In the genomic region with DNA sequence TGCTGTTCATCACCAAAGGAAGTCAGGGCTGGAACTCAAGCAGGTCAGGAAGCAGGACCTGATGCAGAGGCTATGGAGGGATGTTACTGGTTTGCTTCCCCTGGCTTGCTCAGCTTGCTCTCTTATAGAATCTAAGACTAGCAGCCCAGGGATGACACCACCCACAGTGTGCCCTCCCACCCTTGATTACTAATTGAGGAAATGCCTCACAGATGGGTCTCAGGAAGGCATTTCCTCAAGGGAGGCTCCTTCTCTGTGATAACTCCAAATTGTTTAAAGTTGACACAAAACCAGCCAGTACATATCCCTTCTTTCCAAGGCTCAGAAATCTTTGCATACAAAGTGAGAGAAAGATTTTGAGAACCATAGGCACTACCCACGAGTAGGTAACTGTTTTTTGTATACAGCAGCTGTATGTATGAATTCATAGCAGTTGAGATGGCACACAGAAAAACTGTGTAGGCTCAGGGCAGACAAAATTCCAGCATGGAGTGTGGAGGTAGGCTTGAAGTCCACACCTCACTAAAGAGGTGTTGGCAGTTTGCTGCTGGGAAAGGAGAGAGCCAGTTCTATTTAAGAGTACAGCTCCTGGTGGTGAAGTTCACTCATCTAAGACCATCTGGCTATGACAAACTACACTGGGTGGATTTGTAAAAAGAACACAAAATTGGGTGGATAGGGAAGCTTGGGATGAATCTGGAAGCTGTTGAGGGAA, we compare ENCODE assay signal across 25 mouse cellular contexts.
A peak's percentile ranks its signal among the peaks of the same experiment; 100 is the strongest.
DNase-seq lines count a peak whose midpoint lies in the region; TF ChIP-seq lines count a peak whose summit lies in the region.
"Had no signal": no experiment of that assay in that cellular context is flagged by ENCODE, and none has a peak within 500 bp of the region (broad histone marks: within the 10 kb centered on the region; RNA-seq: fewer than 3 reads in every experiment).

No protein-coding gene starts in this region.

- H3K4me3 ChIP-seq in left cerebral cortex, adult 2 months, result no peak overlapping the region
- H3K4me3 ChIP-seq: embryonic facial prominence, embryonic 13.5 days; forebrain, embryonic 10.5 days; forebrain, embryonic 15.5 days; hindbrain, embryonic 13.5 days; limb, embryonic 13.5 days; lung, embryonic 15.5 days; midbrain, embryonic 12.5 days; myocyte; neural tube, embryonic 12.5 days had no signal

- peak overlapping the region; percentile 38; the same call in 1 of the 2 replicates for H3K27ac ChIP-seq in left cerebral cortex, adult 2 months
- H3K27ac ChIP-seq: embryonic facial prominence, embryonic 13.5 days; forebrain, embryonic 10.5 days; forebrain, embryonic 15.5 days; hindbrain, embryonic 13.5 days; limb, embryonic 13.5 days; lung, embryonic 15.5 days; midbrain, embryonic 12.5 days; neural tube, embryonic 12.5 days had no signal

- no peak; the same call in 1 of the 2 replicates for TF ChIP-seq CTCF in left cerebral cortex, adult 2 months (IDR thresholded peaks at IDR 0.05)

- intact Hi-C loops in left cerebral cortex, adult 2 months (cut with DNase I), result loop anchor here (1.0 to 10.0 kb wide), 7 partner anchors 127 to 955 kb away; no protein-coding TSS in a partner anchor

- peak; percentile 4 to 7 for DNase-seq in layer of hippocampus, adult 8-10 months (ENCODE audit: low spot score in 2 of 2)
- DNase-seq in layer of hippocampus, postnatal 36 days, result no peak
- peak; percentile 41 to 45 for DNase-seq in right cerebral cortex, adult 2 months (ENCODE audit: low spot score in 2 of 2)
- no peak for DNase-seq in right cerebral cortex, postnatal 14 days
- DNase-seq in left cerebral cortex, adult 2 months (ENCODE audit: extremely low spot score in 1 of 2, low spot score in 2 of 2), result no peak
- DNase-seq in right cerebral cortex, postnatal 36 days (ENCODE audit: low spot score in 2 of 2), result peak; percentile 32 to 62
- no peak for DNase-seq in kidney, adult 18-20 months
- DNase-seq in Muller cell, postnatal 12 days (ENCODE audit: inconsistent ontology term), result no peak
- DNase-seq: adrenal gland, adult 8-10 months; B cell, adult 2 months; cerebellum, adult 8-10 months; gastrocnemius, postnatal 25 days; heart, adult 11 months; heart, postnatal 36 days; kidney, adult 9 months; kidney, postnatal 10 days had no signal

Comparison
In these comparisons a context has a peak if more than half of its experiments do, and no peak if none do; other contexts are left out.
1. DNase-seq: peak in layer of hippocampus, adult 8-10 months (2 of 2), right cerebral cortex, adult 2 months (2 of 2) and right cerebral cortex, postnatal 36 days (2 of 2); none in layer of hippocampus, postnatal 36 days (0 of 2), right cerebral cortex, postnatal 14 days (single experiment), left cerebral cortex, adult 2 months (0 of 2), kidney, adult 18-20 months (single experiment) and Muller cell, postnatal 12 days (single experiment).